Mouse (Mus musculus) heart, adult 18-20 months (tissue): ENCODE results near the gene Hivep2. TPM values are rescaled to one million over a fixed set of nuclear protein-coding genes. Genes with fewer than 3 reads are reported as not detected.

Experiments used
- DNase-seq, 2 experiments: peaks; one replicate each; pipeline ENCODE4 v3.0.0; 2021 to 2022; ENCODE audit warnings: mixed read lengths in 1 of 2
- long read RNA-seq, 2 experiments: library from polyadenylated mRNA; stranded (forward); transcript quantifications; one replicate each; pipeline ENCODE4 v2.0.0; 2021
- total RNA-seq, 2 experiments: library from RNA; stranded (reverse); gene quantifications; 2 replicates each; pipeline ENCODE4 v1.2.3; 2021

Gene Hivep2
- total RNA-seq = 10 to 100 TPM; 18.4 to 18.8 TPM
- long read RNA-seq, experiment 1, partial matches to known transcripts = 0 of 7 reads
- long read RNA-seq, experiment 1, other reads (novel, unspliced or antisense) = 7 of 7 reads
- long read RNA-seq, experiment 2, partial matches to known transcripts = 0 of 2 reads
- long read RNA-seq, experiment 2, other reads (novel, unspliced or antisense) = 2 of 2 reads

- DNase-seq = peak; percentile 63 to 75
Observed at GRCm38 (mm10) chr10:13965974-13966829, at the start of gene Hivep2. Hivep2 (plus strand) TSS chr10:13966075.

- DNase-seq = peak; percentile 43 to 65
Observed at GRCm38 (mm10) chr10:13916645-13917342, 49.1 kb upstream of the Hivep2 start.

DNA sequence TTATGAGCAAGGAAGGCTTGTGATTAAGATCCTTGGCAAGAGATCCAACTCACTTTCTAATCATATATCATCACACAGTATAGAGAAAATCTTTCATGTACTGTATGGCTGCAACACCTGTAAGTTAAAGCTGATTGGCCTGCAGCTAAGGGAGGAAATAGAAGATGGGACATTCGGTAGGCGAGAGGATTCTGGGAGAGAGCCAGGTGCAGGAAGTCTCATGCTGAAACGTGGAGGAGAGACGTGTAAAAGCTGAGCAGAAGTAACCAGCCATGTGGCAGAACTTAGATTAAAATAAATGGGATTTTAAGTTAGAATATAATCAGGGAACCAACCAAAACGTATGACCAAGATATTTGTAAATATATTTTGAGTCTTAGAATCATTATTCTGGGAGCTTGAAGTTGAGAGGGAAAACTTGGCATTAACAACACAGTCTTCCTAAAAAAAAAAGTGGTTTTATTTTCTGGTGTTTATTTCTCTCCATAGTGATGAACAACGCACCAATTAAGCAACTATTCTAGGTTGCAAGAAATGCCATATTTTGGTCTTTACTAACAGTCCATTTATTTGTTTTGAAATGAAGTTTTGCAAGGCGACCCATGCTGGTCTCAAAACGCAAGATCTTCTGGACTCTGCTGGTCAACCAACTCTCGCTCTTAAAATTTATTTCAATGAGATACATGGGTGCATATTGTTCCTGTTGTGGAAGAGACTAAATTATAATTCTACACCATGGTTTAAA is 44.1 kb upstream of the Hivep2 start:
- DNase-seq = no peak

GRCm38 (mm10) chr10:13929306-13929705 is 36.6 kb upstream of the Hivep2 start:
- no peak for DNase-seq

- DNase-seq = no peak
Observed at GRCm38 (mm10) chr10:13932147-13932546, 33.7 kb upstream of the Hivep2 start.

DNA sequence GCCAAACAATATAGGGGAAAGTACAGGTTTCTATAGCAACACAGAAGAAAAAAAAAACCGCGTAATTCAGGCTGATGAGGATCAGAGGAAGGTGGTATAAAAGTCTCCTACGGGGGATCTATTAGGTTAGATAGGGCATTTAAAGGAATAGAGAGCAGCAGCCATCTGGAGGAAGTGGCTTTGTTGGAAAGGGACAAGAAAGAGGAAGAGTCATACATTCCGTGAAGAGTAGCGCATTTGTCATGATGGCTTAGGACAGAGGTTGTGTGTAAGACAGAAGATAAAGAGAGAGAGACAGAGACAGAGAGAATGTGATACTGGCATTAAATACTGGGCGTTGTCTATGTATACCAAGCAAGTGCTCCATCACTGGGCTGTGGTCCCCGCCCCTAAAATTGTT is 32.6 kb upstream of the Hivep2 start:
- no peak for DNase-seq

DNA sequence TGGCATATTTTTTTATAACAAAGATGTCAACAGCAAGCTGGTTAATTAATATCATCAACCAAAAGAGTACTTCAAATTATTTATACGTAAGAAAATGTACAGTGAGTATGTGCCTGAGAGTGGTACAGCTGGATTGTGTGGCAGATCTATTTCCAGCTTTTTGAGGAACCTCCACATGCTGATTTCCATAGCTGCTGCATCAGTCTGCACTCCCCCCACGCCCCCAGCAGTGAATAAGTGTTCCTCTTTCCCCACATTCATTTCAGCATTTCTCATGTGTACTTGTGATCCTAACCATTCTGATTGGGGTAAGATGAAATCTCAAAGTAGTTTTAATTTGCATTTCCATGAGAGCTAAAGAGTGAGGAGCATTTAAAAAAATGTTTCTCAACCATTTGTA is 30.2 kb upstream of the Hivep2 start:
- DNase-seq = peak in 1 of 2 experiments; percentile 34

DNA sequence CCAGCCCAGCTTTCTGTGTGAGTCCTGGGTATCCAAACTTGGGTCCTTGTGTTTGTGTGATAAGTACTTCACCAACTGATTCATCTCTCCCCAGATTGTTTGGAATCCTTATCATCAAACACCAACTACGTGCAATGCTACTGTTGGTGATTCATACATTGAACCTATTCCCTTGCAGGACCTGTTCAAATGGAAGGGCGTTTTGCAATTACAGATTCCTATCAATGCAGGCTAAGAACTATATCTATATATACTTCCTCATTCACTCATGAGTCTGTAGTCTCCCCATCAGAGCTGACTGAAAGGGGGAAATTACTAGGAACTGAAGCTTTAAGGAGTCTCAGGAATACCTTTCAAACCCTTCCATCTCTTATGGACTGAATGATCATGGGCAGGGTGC is 24.5 kb upstream of the Hivep2 start:
- no peak for DNase-seq

DNA sequence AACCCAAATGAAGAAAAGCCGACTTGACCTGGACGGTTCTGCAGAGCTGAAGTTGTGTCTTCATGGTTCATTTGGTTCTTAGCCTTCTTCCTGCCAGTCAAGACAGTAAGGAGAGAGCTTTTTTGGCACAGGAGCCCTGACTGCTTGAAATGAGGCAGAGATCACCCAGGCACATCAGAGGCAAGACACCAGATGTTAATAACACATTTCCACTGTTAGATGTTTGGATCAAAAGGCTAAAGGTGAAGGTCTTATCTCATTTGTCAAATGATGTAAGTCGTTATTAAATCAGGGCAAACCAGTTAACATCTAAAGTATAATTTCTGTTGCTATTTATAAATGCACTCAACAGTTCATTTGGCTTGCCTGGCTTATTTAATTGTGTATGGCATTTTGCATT is 22.2 kb upstream of the Hivep2 start:
- DNase-seq = no peak

DNA sequence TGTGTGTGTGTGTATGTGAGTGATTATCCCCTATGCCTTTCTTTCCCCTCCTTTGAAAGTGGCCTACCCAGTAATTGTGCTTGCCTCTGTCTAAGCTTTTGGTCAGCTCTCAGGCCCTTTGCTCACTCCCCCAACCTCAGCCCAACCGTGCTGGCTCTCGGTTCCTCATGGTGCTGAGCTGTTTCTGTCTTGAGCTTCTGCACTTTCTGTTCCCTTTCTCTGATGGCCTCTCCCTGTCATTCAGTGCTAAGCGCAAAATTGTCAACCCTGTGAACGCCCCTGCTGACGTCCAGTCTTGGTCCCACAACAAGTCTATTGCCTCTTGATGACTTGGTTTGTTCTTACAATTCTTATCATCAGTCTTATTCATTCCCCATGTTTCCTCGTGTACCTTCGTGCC is 19.4 kb upstream of the Hivep2 start:
- DNase-seq = peak in 1 of 2 experiments; percentile 57

- no peak for DNase-seq
Observed at GRCm38 (mm10) chr10:13962965-13963364, 2.9 kb upstream of the Hivep2 start.

- no peak for DNase-seq
Observed at GRCm38 (mm10) chr10:13963908-13964500, 1.9 kb upstream of the Hivep2 start.

DNA sequence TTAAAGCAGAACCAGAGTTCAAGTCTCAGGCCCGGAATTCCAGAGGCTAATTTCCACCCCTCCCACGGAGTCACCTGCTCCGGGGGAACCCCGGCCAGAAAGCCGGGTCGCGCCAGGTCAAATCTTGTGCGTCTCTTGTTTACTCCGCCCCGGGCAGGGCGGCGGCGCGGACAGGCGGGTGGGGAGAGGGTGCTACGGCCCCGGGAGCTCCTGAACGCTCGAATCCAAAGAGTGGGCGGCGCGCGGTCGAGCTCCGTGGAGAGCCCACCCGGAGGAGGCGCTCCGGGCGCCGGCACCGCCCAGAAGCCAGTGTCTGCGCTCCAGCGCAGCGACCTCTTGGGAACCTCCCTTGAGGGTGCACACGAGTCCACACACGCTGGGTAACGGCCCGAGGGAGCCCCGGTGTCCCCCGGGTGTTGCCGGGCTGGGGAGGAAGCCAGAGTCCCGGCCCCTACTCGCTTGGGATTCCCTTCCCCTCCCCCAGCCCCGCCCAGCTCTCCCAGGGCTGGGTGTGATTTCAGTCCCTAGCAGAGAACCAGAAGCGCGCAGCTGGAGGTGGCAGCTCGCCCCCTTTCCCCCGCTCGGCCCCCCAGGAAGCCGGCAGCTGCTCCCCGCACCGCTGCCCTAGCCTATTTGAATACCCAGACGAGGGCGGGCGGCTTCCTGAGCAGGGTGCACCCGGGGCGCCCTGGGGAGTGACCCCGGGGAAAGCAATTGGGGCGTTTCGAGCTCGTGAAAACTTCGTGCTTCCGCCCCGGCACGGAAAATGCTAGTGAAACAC is 1.2 kb upstream of the Hivep2 start:
- DNase-seq = peak; percentile 95 to 97

DNA sequence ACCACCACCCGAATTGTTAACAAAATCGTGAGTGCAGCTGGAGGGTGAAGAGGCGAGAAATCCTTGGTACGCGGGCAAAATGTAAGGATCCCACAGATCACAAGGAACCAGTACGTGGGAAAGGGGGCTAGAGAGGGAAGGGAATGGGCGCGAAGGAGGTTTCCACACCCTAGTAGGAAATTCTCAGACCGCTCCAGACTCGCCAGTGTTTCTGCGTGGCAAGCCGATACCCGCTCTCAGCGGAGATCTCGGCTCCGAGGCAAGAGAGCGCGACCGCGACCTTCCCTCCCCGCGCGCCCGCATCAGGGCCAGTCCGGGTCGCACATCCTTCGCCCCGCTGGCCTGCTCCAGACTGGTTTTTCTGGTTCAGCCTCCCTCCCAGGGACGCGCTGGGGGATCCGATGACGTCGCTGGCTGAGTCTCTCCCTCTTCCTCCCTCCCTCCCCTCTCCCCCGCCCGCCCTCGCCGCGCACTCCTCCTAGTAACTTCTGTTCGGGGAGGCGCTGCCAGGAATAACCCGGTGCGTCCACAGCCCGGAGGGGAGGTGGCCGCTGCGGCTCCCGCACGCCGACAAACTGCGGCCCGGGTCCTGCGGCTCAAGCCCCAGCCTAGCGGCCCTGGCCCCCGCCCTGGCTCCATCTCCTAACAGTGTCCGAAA is 430 bp upstream of the Hivep2 start:
- DNase-seq = peak; percentile 92 to 96

- peak; percentile 83 to 84 for DNase-seq
Observed at GRCm38 (mm10) chr10:13966830-13967450, 1.1 kb downstream of the Hivep2 start.

DNA sequence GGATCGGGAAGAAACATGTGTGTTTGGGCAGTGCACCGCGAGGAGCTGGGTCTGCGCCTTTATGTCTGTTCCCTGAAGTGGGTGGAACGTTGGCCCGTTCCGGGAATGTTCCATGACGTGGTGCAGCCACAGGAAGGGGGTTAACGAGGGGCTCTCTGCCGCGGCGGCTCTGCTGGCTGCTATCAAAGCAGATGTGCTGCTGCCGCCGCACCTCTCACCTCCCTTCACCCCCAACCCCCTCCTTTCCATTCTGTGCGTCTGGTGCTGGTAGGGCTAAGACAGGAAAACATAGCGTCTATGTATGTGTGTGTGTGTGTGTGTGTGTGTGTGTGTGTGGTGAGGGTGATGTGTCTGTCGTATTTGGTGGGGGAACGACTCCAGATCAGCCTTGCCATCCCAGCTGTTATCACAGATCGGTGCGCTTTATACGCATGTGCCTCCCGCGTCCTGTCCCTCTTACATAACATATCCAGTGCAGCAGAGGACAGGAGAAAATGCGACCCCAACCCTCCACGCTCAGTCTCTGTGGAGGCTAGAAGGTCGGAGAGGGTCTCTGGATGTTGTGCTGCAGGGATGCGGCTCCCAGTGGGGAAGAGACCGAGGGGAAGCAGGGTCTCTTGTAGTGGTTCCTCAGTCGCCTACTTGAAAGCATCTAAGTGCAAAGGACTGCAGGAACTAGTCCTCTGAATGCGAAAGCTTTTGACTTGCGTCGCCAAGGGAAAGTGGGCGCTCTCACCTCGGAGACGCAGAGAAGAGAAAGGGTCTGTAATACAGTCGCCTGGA is 1.8 kb downstream of the Hivep2 start:
- peak; percentile 90 to 93 for DNase-seq

- no peak for DNase-seq
Observed at GRCm38 (mm10) chr10:13968234-13968555, 2.3 kb downstream of the Hivep2 start.

DNA sequence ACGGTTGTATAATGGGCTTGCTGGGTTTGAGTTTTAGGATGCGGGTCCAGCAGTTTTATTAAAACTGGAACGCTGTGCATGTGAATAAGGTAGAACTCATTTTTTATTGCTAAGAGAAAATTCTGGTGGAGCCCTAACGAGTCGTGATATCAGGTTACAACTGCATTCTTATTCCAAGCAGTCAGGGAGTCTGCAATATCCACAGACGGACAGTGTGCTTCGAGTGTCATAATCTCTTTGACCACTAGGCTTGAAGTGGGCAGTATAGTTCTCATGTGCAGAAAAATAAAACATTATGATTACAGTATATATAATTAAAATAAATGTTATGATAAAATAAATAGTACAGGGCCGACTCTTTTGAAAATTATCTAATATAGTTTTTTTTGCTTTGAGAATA is 3.1 kb downstream of the Hivep2 start:
- peak; percentile 48 to 56 for DNase-seq

DNA sequence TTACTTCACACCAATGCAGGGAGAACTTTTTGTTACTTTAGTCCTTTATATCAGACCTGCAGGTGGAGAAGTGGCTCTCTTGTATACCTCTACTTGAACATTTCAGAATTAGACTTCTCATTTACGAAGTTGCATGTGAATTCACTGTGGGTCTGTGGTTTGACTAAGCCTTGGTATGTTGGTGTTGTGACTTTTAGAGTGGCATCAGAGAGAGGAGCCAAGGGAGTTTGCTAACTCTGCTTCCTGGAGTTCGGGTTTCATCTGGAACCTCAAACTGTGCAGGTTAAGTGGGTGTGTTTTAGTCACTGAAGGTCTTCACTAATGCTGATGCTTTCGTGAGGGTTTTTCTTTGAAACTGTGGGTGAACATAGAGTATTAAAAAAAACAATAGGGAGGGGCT is 4.4 kb downstream of the Hivep2 start:
- DNase-seq = no peak
